Mouse (Mus musculus) embryonic facial prominence, embryonic 10.5 days (tissue): Measurements from ENCODE around the gene Ankle1. TPM values are rescaled to one million over a fixed set of nuclear protein-coding genes. Genes with fewer than 3 reads are reported as not detected.

Experiments
- DNase-seq: peaks from one replicate; pipeline ENCODE4 v3.0.0-alpha.2; 2017; ENCODE audit warnings: low spot score
- H3K27ac ChIP-seq: fragments of 300-500 bp; sonication (generic); replicated peaks from 2 replicates; pipeline ENCODE4 v1.5.1; 2016; ENCODE audit warnings: mild to moderate bottlenecking
- H3K27me3 ChIP-seq: fragments of 300-500 bp; sonication (generic); replicated peaks from 2 replicates; pipeline ENCODE4 v1.6.1; 2016; ENCODE audit warnings: low read depth, mild to moderate bottlenecking; ENCODE audit not compliant: poor library complexity, severe bottlenecking
- H3K36me3 ChIP-seq: fragments of 300-500 bp; sonication (generic); replicated peaks from 2 replicates; pipeline ENCODE4 v1.6.1; 2016; ENCODE audit warnings: mild to moderate bottlenecking, moderate library complexity
- H3K4me1 ChIP-seq: fragments of 300-500 bp; sonication (generic); 2 replicates; pipeline ENCODE4 v1.6.1; 2016
- H3K4me3 ChIP-seq: fragments of 300-500 bp; sonication (generic); 2 replicates; pipeline ENCODE4 v1.5.1; 2016; ENCODE audit warnings: mild to moderate bottlenecking, moderate library complexity
- H3K9me3 ChIP-seq: fragments of 300-500 bp; sonication (generic); 2 replicates; pipeline ENCODE4 v1.6.1; 2016; ENCODE audit warnings: mild to moderate bottlenecking
- WGBS: fragments of 180-500 bp; shearing (Covaris S2); methylation state at CpG from one replicate; pipeline ENCODE4 v1.1.7; 2016; 5-methylcytosine and 5-hydroxymethylcytosine counted together
- polyA plus RNA-seq: library from polyadenylated mRNA; unstranded; fragments of >200 nt; fragmentation: Nextera tagmentation; extraction: Ambion mirVana; gene quantifications from 2 replicates; pipeline ENCODE4 v1.2.1, GENCODE M21; 2016

Gene Ankle1
- 35.6 and 38.8 TPM in 2 replicates for polyA plus RNA-seq

- Histone ChIP-seq H3K36me3 (peaks cover 60% of the 10 kb centered on the region), H3K4me3 (peak within 1 kb of the TSS; percentile 84), H3K9me3 (no peaks in the 10 kb centered on the region), H3K4me1 (peaks cover 27% of the 10 kb centered on the region), H3K27me3 (no peaks in the 10 kb centered on the region), H3K27ac (peak within 1 kb of the TSS; percentile 92)
- 18% methylated on average over 33 of the region's 33 CpGs for WGBS
- DNase-seq: peak; percentile 97
These were observed at the start of gene Ankle1 for GRCm38 (mm10) chr8:71405401-71406098. TSS of gene Ankle1 (plus strand) at chr8:71406010.

DNA sequence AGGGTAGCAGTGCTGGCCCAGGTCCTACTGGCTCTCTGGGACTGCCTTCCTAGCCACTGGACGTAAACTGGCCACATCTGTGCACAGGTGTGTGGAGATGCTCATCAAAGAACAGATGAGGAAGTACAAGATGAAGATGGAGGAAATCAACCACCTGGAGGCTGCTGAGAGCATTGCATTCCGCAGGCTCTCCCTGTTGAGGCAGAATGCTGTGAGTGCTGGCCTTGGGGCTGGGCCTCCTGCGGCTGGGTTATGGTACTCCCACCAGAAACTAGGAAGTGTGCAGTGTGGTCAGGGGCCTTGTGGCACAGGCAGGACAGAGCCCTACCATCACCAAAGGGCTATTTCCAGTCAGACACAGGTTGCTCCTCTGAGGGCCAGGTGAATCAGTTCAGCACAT lies 47.8 kb upstream of the Ankle1 start:
- Histone ChIP-seq H3K4me3 (no peak overlapping the region), H3K36me3 (peaks cover 83% of the 10 kb centered on the region), H3K27ac (no peak overlapping the region), H3K27me3 (no peaks in the 10 kb centered on the region), H3K4me1 (no peaks in the 10 kb centered on the region), H3K9me3 (no peaks in the 10 kb centered on the region)
- WGBS: 84% methylated on average over 3 of the region's 3 CpGs
- DNase-seq: no peak

DNA sequence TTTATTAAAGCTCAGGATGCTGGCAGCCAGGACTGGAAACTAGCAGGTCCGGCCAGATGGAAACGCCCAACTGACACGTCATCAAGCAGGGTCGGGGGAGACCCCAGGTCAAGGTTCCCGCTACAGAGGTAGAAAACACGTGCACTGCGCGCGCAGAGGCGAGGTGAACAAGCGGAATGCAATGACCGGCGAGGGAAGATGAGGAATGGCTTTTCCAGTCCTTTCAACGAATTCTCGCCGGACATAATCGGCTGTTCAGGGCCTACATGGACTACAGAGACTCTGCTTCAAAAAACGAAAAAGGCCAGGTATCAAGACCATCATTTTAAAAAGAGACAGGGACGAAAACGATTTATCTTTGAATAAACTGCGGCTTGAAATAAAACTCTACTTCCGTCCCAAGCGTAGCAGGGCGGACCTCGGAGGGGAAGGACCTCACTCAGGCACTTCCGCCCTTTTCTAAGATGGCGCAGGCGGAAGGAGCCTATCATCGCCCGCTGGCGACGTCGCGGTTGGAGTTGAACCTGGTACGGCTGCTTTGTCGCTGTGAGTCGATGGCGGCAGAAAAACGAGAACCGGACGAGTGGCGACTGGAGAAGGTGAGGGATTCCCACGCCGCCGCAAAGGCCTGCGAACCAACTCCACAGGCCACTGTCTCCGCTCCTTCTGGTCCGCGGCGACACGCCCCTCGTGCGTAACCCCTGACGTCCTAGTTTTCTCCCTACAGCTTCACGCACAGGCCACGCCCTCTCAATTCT lies 38.9 kb upstream of the Ankle1 start, which contains the start of gene Use1:
TSS of gene Use1 (plus strand) at position 78 of the 758 bp plus-strand sequence.
- H3K4me3 ChIP-seq: peak within 1 kb of the TSS; percentile 77
- H3K27me3 ChIP-seq: no peaks in the 10 kb centered on the region
- H3K36me3 ChIP-seq: peaks cover 13% of the 10 kb centered on the region
- DNase-seq: peak; percentile 91
- peaks cover 26% of the 10 kb centered on the region for H3K4me1 ChIP-seq
- WGBS: under 1% methylated on average over 56 of the region's 56 CpGs
- H3K9me3 ChIP-seq: no peaks in the 10 kb centered on the region
- peak within 1 kb of the TSS; percentile 92 for H3K27ac ChIP-seq

- no peak for DNase-seq
- H3K4me1 ChIP-seq: peaks cover 26% of the 10 kb centered on the region
- WGBS: 57% methylated on average over 17 of the region's 17 CpGs
- peak overlapping the region; percentile 77 for H3K4me3 ChIP-seq
- H3K9me3 ChIP-seq: no peaks in the 10 kb centered on the region
- H3K27ac ChIP-seq: peak overlapping the region; percentile 92
- peaks cover 18% of the 10 kb centered on the region for H3K36me3 ChIP-seq
- H3K27me3 ChIP-seq: no peaks in the 10 kb centered on the region
These were observed 38.2 kb upstream of the Ankle1 start for GRCm38 (mm10) chr8:71367529-71368176.

DNA sequence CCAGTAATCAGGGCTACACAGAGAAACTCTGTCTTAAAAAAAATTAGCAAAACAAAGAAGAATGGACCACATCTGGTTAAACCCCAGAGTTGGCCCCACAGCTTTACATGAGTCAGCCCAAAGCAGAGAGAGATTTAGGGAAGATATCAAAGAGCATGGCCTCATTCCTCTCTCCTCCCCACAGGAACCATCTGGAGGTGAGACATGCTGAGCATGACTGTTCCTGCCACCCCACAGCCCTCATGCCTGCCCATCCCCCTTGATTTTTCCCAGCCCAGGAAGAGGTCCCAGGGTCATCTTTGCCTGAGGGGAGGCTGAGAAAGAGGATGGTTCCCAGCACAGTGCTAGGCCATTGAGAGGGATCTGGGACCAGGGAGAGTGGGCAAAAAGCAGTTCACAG lies 37.4 kb upstream of the Ankle1 start:
- Histone ChIP-seq H3K36me3 (peaks cover 25% of the 10 kb centered on the region), H3K27me3 (no peaks in the 10 kb centered on the region), H3K4me3 (peak overlapping the region; percentile 77; the same call in 1 of the 2 replicates), H3K9me3 (no peaks in the 10 kb centered on the region), H3K27ac (peak overlapping the region; percentile 92; the same call in 1 of the 2 replicates), H3K4me1 (peaks cover 26% of the 10 kb centered on the region)
- no peak for DNase-seq

DNA sequence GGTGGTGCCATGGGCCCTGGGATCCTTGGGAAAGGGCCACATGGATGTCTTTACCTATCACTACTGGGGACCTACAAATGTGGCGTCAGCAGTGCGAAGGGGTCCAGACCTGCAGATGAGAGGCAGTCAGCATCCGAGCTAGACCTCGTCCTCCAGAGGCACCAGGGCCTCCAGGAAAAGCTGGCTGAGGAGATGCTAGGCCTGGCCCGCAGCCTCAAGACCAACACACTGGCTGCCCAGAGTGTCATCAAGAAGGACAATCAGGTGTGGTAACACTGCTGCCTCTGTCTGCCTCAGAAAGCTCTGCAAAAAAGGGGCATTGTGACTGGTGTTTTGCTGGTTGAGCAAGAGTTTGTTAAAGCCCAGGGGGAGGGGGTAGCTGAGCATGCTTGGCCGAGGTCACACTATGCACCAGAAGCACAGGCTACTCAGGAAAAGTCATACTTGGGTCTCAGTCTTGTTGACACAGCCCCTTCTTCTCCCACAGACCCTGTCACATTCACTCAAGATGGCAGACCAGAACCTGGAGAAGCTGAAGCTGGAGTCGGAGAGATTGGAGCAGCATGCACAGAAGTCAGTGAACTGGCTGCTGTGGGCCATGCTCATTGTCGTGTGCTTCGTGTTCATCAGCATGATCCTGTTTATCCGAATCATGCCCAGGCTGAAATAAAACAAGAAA lies 36.6 kb upstream of the Ankle1 start:
- peaks cover 34% of the 10 kb centered on the region for H3K36me3 ChIP-seq
- H3K4me3 ChIP-seq: no peak overlapping the region
- WGBS: 92% methylated on average over 10 of the region's 10 CpGs
- no peak overlapping the region for H3K27ac ChIP-seq
- DNase-seq: no peak
- H3K4me1 ChIP-seq: peaks cover 26% of the 10 kb centered on the region
- no peaks in the 10 kb centered on the region for H3K9me3 ChIP-seq
- H3K27me3 ChIP-seq: no peaks in the 10 kb centered on the region

GRCm38 (mm10) chr8:71370711-71371235 lies 35.0 kb upstream of the Ankle1 start:
- H3K9me3 ChIP-seq: no peaks in the 10 kb centered on the region
- peak overlapping the region; percentile 81; the same call in 1 of the 2 replicates for H3K27ac ChIP-seq
- H3K27me3 ChIP-seq: no peaks in the 10 kb centered on the region
- 24% methylated on average over 5 of the region's 5 CpGs for WGBS
- DNase-seq: no peak
- H3K4me1 ChIP-seq: peaks cover 40% of the 10 kb centered on the region
- peak overlapping the region; percentile 75 for H3K4me3 ChIP-seq
- peaks cover 49% of the 10 kb centered on the region for H3K36me3 ChIP-seq

GRCm38 (mm10) chr8:71371236-71371848 lies 34.5 kb upstream of the Ankle1 start, which contains the start of gene Ocel1:
TSS of gene Ocel1 (plus strand) at chr8:71371298.
- peak within 1 kb of the TSS; percentile 75 for H3K4me3 ChIP-seq
- under 1% methylated on average over 68 of the region's 68 CpGs for WGBS
- H3K9me3 ChIP-seq: no peaks in the 10 kb centered on the region
- H3K4me1 ChIP-seq: peaks cover 43% of the 10 kb centered on the region
- H3K27me3 ChIP-seq: peaks cover 3% of the 10 kb centered on the region; the same call in 1 of the 2 replicates
- peaks cover 54% of the 10 kb centered on the region for H3K36me3 ChIP-seq
- peak within 1 kb of the TSS; percentile 81 for H3K27ac ChIP-seq
- peak; percentile 98 for DNase-seq

DNA sequence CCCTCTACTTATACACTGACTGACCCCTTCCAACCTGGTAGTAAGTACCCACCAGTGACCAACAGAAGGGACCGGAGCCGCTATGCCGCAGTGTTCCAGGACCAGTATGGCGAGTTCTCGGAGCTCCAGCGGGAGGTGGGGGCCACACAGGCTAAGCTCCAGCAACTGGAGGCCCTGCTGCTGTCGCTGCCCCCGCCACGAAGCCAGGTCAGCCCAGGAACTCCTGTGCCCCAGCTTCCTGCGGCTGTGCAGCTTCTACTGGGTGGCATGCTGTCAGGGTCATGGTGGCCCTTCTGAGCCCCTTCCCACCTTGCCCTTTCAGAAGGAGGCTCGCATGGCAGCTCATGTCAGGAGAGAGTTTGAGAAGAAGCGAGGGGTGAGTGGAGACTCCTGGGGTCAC lies 33.4 kb upstream of the Ankle1 start:
- peaks cover 64% of the 10 kb centered on the region for H3K36me3 ChIP-seq
- DNase-seq: no peak
- no peak overlapping the region for H3K4me3 ChIP-seq
- H3K4me1 ChIP-seq: peaks cover 49% of the 10 kb centered on the region
- peaks cover 14% of the 10 kb centered on the region for H3K27me3 ChIP-seq
- H3K9me3 ChIP-seq: no peaks in the 10 kb centered on the region
- no peak overlapping the region for H3K27ac ChIP-seq
- 83% methylated on average over 12 of the region's 12 CpGs for WGBS

GRCm38 (mm10) chr8:71373000-71373399 lies 32.8 kb upstream of the Ankle1 start:
- Histone ChIP-seq H3K27me3 (peaks cover 19% of the 10 kb centered on the region), H3K4me1 (peaks cover 49% of the 10 kb centered on the region), H3K4me3 (no peak overlapping the region), H3K27ac (no peak overlapping the region), H3K9me3 (no peaks in the 10 kb centered on the region), H3K36me3 (peaks cover 70% of the 10 kb centered on the region)
- no peak for DNase-seq
- 89% methylated on average over 3 of the region's 3 CpGs for WGBS

DNA sequence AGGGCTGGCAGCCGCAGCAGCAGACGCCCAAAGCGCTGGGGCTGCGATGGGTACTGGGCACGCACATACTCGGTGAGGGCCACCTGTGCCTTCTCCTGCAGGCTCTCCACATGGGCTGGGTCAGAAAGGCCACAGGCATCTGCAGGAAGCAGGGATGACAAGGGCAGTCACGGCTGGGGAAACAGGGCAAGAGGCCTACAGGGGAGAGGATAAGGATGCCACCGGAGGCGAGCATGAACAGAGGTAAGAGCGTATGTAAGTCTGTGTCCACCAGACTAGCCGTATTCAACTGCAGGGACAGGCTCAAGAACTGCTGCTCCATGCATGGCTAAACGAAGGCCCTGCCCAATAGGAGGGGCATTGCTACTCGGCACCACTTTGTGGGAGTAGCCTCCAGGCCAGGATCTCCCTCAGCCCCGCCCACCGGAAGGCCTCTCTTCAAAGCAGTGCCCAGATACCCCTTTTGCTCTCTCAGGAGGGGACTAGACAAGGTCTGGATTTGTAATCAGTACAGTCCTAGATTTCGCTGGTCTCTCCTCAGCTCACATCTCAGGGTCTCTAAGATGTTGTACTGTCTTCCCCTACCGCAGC lies 31.1 kb upstream of the Ankle1 start:
- Histone ChIP-seq H3K27me3 (peaks cover 19% of the 10 kb centered on the region), H3K4me3 (no peak overlapping the region), H3K9me3 (no peaks in the 10 kb centered on the region), H3K27ac (no peak overlapping the region), H3K36me3 (peaks cover 72% of the 10 kb centered on the region), H3K4me1 (peaks cover 60% of the 10 kb centered on the region)
- 79% methylated on average over 17 of the region's 17 CpGs for WGBS
- no peak for DNase-seq
